Mouse (Mus musculus): ENCODE measurements at regions not wholly inside any gene's neighbourhood (a gene's known extent, or its start where the extent isn't known, plus 50 kb on each side); places are given as distances from the start of the nearest gene placed in this dataset.

- TF ChIP-seq CTCF (IDR thresholded peaks at IDR 0.05) (no peak), POLR2A (IDR thresholded peaks at IDR 0.05; ENCODE audit: insufficient read depth, low read depth, low read length) (no peak), EP300 (IDR thresholded peaks at IDR 0.05; ENCODE audit: insufficient read depth, low read depth, low read length) (no peak)
Observed at GRCm38 (mm10) chr2:173407133-173407532, 115.3 kb upstream of the 1700021F07Rik start.
